Mouse (Mus musculus) CH12.LX (cell line): ENCODE results near the gene Olfr1198. TPM values are rescaled to one million over a fixed set of nuclear protein-coding genes. Genes with fewer than 3 reads are reported as not detected.

ENCODE experiments used
- DNase-seq: peaks from one replicate; pipeline ENCODE4 v3.0.0-alpha.2; 2013; ENCODE audit errors: extremely low read depth
- H3K27ac ChIP-seq: 2 replicates; pipeline ENCODE4 v1.5.1; 2012; ENCODE audit warnings: low read depth, mild to moderate bottlenecking, control low read depth, moderate library complexity; ENCODE audit not compliant: insufficient read depth
- H3K27me3 ChIP-seq: replicated peaks from 2 replicates; pipeline ENCODE3; 2012; ENCODE audit warnings: inconsistent platforms
- H3K36me3 ChIP-seq, 2 experiments: replicated peaks in 1 of 2; 2 replicates each; pipeline versions ENCODE3 to v1.6.1; 2012; ENCODE audit warnings: inconsistent platforms in 1 of 2, low read length in 1 of 2, mild to moderate bottlenecking in 1 of 2, mixed read lengths in 1 of 2, moderate library complexity in 1 of 2; ENCODE audit not compliant: control insufficient read depth in 1 of 2, insufficient read depth in 1 of 2
- H3K4me1 ChIP-seq, 2 experiments: 2 replicates each; pipeline ENCODE4 v1.6.1; 2012; ENCODE audit warnings: inconsistent platforms in 1 of 2, moderate library complexity in 1 of 2; ENCODE audit not compliant: insufficient read depth in 2 of 2, control insufficient read depth in 1 of 2
- H3K4me2 ChIP-seq: 2 replicates; pipeline ENCODE4 v1.6.1; 2012; ENCODE audit warnings: low read depth, mild to moderate bottlenecking, control low read depth; ENCODE audit not compliant: poor library complexity, insufficient read depth, severe bottlenecking
- H3K4me3 ChIP-seq, 3 experiments: fragments of 150-350 bp in 1 of 3; sonication (generic) in 1 of 3; replicated peaks in 1 of 3; 2 replicates each; pipeline versions ENCODE3 to v1.5.1; 2011 to 2012; ENCODE audit warnings: low read depth in 2 of 3, low read length in 2 of 3, mild to moderate bottlenecking in 2 of 3, moderate library complexity in 2 of 3, control low read depth in 1 of 3, improper control_type of control experiment in 1 of 3, inconsistent platforms in 1 of 3, mixed read lengths in 1 of 3; ENCODE audit not compliant: poor library complexity in 1 of 3
- H3K79me2 ChIP-seq: replicated peaks from 2 replicates; pipeline ENCODE4 v1.6.1; 2012; ENCODE audit warnings: mild to moderate bottlenecking, moderate library complexity; ENCODE audit not compliant: control insufficient read depth, poor library complexity, insufficient read depth, severe bottlenecking; ENCODE audit errors: extremely low read depth
- H3K9ac ChIP-seq: 2 replicates; pipeline ENCODE4 v1.6.1; 2012; ENCODE audit warnings: low read depth, mild to moderate bottlenecking, control low read depth, moderate library complexity; ENCODE audit not compliant: insufficient read depth
- H3K9me3 ChIP-seq: replicated peaks from 2 replicates; pipeline ENCODE3; 2012; ENCODE audit warnings: low read length, inconsistent platforms, mixed read lengths
- BHLHE40 ChIP-seq: IDR thresholded peaks from 2 replicates; pipeline ENCODE4 v1.6.1; 2011; ENCODE audit warnings: mild to moderate bottlenecking, low read depth, low read length, improper control_type of control experiment
- CHD1 ChIP-seq: IDR thresholded peaks from 2 replicates; pipeline ENCODE4 v1.6.1; 2012; ENCODE audit warnings: low read depth, low read length, improper control_type of control experiment, inconsistent platforms
- CHD2 ChIP-seq: IDR thresholded peaks from 2 replicates; pipeline ENCODE4 v1.6.1; 2011; ENCODE audit warnings: low read length, improper control_type of control experiment
- CTCF ChIP-seq, 2 experiments: IDR thresholded peaks in 1 of 2; conservative IDR thresholded peaks in 1 of 2; 2 replicates each; pipeline ENCODE4 v1.5.1; 2011 to 2012; ENCODE audit warnings: low read depth in 2 of 2, low read length in 2 of 2, improper control_type of control experiment in 1 of 2, inconsistent platforms in 1 of 2, mild to moderate bottlenecking in 1 of 2, moderate library complexity in 1 of 2
- EP300 ChIP-seq: IDR thresholded peaks from 2 replicates; pipeline ENCODE4 v1.6.1; 2011; ENCODE audit warnings: low read length, improper control_type of control experiment
- GABPA ChIP-seq: IDR thresholded peaks from 2 replicates; pipeline ENCODE4 v1.6.1; 2012; ENCODE audit warnings: low read depth, low read length, improper control_type of control experiment, inconsistent platforms; ENCODE audit not compliant: insufficient replicate concordance
- IRF4 ChIP-seq: IDR thresholded peaks from 2 replicates; pipeline ENCODE4 v1.6.1; 2014; ENCODE audit warnings: low read depth, mild to moderate bottlenecking, inconsistent platforms, low read length, improper control_type of control experiment
- JUND ChIP-seq: conservative IDR thresholded peaks from 2 replicates; pipeline ENCODE4 v1.6.1; 2011; ENCODE audit warnings: low read depth, low read length, improper control_type of control experiment
- MAX ChIP-seq: IDR thresholded peaks from 2 replicates; pipeline ENCODE4 v1.6.1; 2011; ENCODE audit warnings: low read length, improper control_type of control experiment
- MEF2A ChIP-seq: IDR thresholded peaks from 2 replicates; pipeline ENCODE4 v1.6.1; 2014; ENCODE audit warnings: low read depth, mild to moderate bottlenecking, inconsistent platforms, low read length, improper control_type of control experiment, borderline replicate concordance
- MYC ChIP-seq: IDR thresholded peaks from 2 replicates; pipeline ENCODE4 v1.6.1; 2011; ENCODE audit warnings: low read depth, mild to moderate bottlenecking, improper control_type of control experiment, low read length
- NELFE ChIP-seq: IDR thresholded peaks from 2 replicates; pipeline ENCODE4 v1.6.1; 2011; ENCODE audit warnings: low read depth, low read length, improper control_type of control experiment
- PAX5 ChIP-seq: IDR thresholded peaks from 2 replicates; pipeline ENCODE4 v1.6.1; 2012; ENCODE audit warnings: low read length, inconsistent platforms, mixed read lengths
- RAD21 ChIP-seq: IDR thresholded peaks from 2 replicates; pipeline ENCODE4 v1.6.1; 2011; ENCODE audit warnings: low read depth, mild to moderate bottlenecking, low read length, improper control_type of control experiment, moderate library complexity
- TBP ChIP-seq: conservative IDR thresholded peaks from 2 replicates; pipeline ENCODE4 v1.6.1; 2011; ENCODE audit warnings: low read depth, low read length, improper control_type of control experiment
- USF1 ChIP-seq: IDR thresholded peaks from 2 replicates; pipeline ENCODE4 v1.6.1; 2014; ENCODE audit warnings: low read depth, mild to moderate bottlenecking, inconsistent platforms, low read length, improper control_type of control experiment
- ZMIZ1 ChIP-seq: IDR thresholded peaks from 2 replicates; pipeline ENCODE4 v1.6.1; 2012; ENCODE audit warnings: low read depth, mild to moderate bottlenecking, inconsistent platforms, low read length, improper control_type of control experiment
- ZNF384 ChIP-seq: IDR thresholded peaks from 2 replicates; pipeline ENCODE4 v1.6.1; 2012; ENCODE audit warnings: low read depth, low read length, improper control_type of control experiment, inconsistent platforms
- dilution Hi-C: fragments of 300-500 bp; cut with MboI; formaldehyde crosslinking; loops from 2 replicates; pipeline ENCODE4 v1.14.3; 2020; ENCODE audit warnings: low sequenced_read_pairs; ENCODE audit not compliant: extremely low pct_unique_long_range_greater_than_20kb, extremely low pct_ligation_motif_present
- in situ Hi-C: fragments of 300-500 bp; cut with MboI; formaldehyde crosslinking; loops from 3 replicates; pipeline ENCODE4 v1.14.3; 2019; ENCODE audit warnings: low sequenced_read_pairs, low pct_ligation_motif_present, low pct_unique_long_range_greater_than_20kb, mixed read lengths
- polyA plus RNA-seq: library from polyadenylated mRNA; unstranded; fragments of >175 nt; gene quantifications from 2 replicates; pipeline ENCODE4 v1.2.1, GENCODE M21; 2012; ENCODE audit warnings: low read depth; ENCODE audit not compliant: insufficient read length
- total RNA-seq, 2 experiments: library from RNA; depleted of rRNA; stranded (reverse); fragments of 300-350 nt in 1 of 2; fragments of >200 nt in 1 of 2; gene quantifications; 2 replicates each; pipeline ENCODE4 v1.2.3; 2012 to 2014

Olfr1198 gene
- total and polyA plus RNA-seq, 3 experiments: not detected

DNA sequence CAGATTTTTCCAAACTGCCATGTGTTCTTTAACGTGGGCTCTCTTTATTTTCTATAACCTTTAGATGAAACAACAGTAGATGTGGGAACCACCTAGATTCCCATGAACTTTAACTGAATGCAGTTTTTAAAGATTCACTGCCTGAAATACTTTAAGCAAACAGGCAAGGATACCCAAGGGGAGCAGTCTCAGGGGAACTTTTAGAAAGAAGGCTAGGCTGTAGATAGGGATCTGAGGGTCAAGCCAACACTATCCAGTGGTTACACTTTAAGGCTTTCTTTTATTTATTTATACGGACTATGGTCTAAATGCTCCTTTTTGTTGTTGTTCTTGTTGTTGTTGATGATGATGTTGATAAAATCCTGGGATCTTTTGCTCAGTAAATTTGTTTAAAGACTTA is 19.2 kb upstream of the Olfr1198 start, which contains the start of gene Olfr1200:
TSS of gene Olfr1200 (minus strand) at position 101 of the 400 bp plus-strand sequence.
- Histone ChIP-seq H3K4me3 (no peak within 1 kb of the TSS), H3K27me3 (no peaks in the 10 kb centered on the region), H3K9ac (no peak within 1 kb of the TSS), H3K36me3 (no peaks in the 10 kb centered on the region), H3K79me2 (no peaks in the 10 kb centered on the region)
- DNase-seq: no peak
- no peak for TF ChIP-seq EP300
- TF ChIP-seq RAD21: no peak
- no peak for TF ChIP-seq GABPA
- TF ChIP-seq ZNF384: no peak
- no peak for TF ChIP-seq MYC
- no peak for TF ChIP-seq MEF2A
- no peak for TF ChIP-seq CHD2
- TF ChIP-seq MAX: no peak
- TF ChIP-seq USF1: no peak
- no peak for TF ChIP-seq CTCF (conservative IDR thresholded peaks at IDR 0.05 in 1 of 2, IDR thresholded peaks at IDR 0.05 in 1 of 2; ENCODE audit: low read depth in 2 of 2, low read length in 2 of 2)
- TF ChIP-seq, all 38 proteins: peak for 0
- Histone ChIP-seq H3K9me3 (peaks cover 12% of the 10 kb centered on the region), H3K27ac (no peak within 1 kb of the TSS), H3K4me2 (no peak within 1 kb of the TSS), H3K4me1 (no peaks in the 10 kb centered on the region)
- dilution Hi-C loops (no loop called here), in situ Hi-C loops (no loop called here)

DNA sequence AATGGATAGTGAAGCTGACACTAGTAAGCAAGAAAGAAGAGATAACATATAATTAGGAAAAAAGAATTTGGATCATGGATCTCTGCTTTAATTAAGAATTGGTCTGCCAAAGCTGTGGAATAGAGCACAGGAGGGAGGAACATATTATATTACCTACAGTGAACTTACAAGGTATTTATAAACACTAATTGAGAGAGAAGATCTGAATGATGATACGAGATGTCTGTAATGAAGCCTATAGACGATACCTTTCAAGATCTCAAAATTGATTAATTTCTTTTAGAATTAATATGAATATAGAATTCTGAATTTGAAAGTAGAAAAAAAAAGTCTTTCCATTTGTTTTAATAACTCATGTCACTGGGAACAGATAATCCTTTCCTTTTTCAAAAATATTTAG is 9.2 kb upstream of the Olfr1198 start, which contains the start of gene Olfr1199:
TSS of gene Olfr1199 (minus strand) at position 101 of the 400 bp plus-strand sequence.
- H3K4me2 ChIP-seq: no peak within 1 kb of the TSS
- H3K27ac ChIP-seq: no peak within 1 kb of the TSS
- H3K4me1 ChIP-seq: no peaks in the 10 kb centered on the region
- no peaks in the 10 kb centered on the region for H3K27me3 ChIP-seq
- in situ Hi-C loops (no loop called here), dilution Hi-C loops (no loop called here)
- TF ChIP-seq ZMIZ1 (no peak), NELFE (no peak), CHD2 (no peak), MYC (no peak), JUND (no peak), EP300 (no peak), PAX5 (no peak), TBP (no peak), CHD1 (no peak), IRF4 (no peak), BHLHE40 (no peak)
- no peak within 1 kb of the TSS for H3K9ac ChIP-seq
- no peaks in the 10 kb centered on the region for H3K36me3 ChIP-seq
- no peaks in the 10 kb centered on the region for H3K79me2 ChIP-seq
- DNase-seq: no peak
- H3K9me3 ChIP-seq: peaks cover 14% of the 10 kb centered on the region
- no peak within 1 kb of the TSS for H3K4me3 ChIP-seq
